Mouse (Mus musculus): ENCODE data around the gene Parp16.

- no peak for TF ChIP-seq POLR2A (IDR thresholded peaks at IDR 0.05; ENCODE audit: low read depth, low read length)
- no peak for TF ChIP-seq CTCF (IDR thresholded peaks at IDR 0.05; ENCODE audit: extremely low read depth, insufficient read length, insufficient replicate concordance, low read depth, low read length)
Measured at GRCm38 (mm10) chr9:65199723-65200122, 4.6 kb downstream of the Parp16 start.

Data from small intestine, adult 2 months (tissue).